8 mouse cellular contexts compared by ENCODE assay signal in genomic region chr10:66853258-66853657, GRCm38 (mm10).
DNase-seq lines count a peak whose midpoint lies in the region; ATAC-seq lines count a peak whose summit lies in the region.

No protein-coding gene starts in this region.

- intact Hi-C loops in gastrocnemius, postnatal 14 days (cut with DNase I; ENCODE audit: low total_unique reads): no loop called here
- intact Hi-C loops in left cerebral cortex, postnatal 14 days (cut with DNase I): loop anchor here (5.0 kb wide), 1 partner anchor 54 kb away; no protein-coding TSS in a partner anchor

- ATAC-seq in common myeloid progenitor, adult 5-6 weeks (replicated peaks; ENCODE audit: low read depth, poor library complexity, severe bottlenecking): peak; percentile 80
- ATAC-seq in megakaryocyte-erythroid progenitor cell, adult 5-6 weeks (replicated peaks; ENCODE audit: low FRiP score, low TSS enrichment, poor library complexity, severe bottlenecking): peak; percentile 91

- DNase-seq in adipocyte (ENCODE audit: low spot score): peak; percentile 94
- peak; percentile 84 for DNase-seq in gastrocnemius, postnatal 14 days
- peak; percentile 90 for DNase-seq in induced T-regulatory cell, adult 2 months (ENCODE audit: low read depth)
- peak; percentile 78 to 89 for DNase-seq in left cerebral cortex, postnatal 14 days (ENCODE audit: low spot score in 2 of 2)
- DNase-seq in right cerebral cortex, postnatal 14 days: peak; percentile 85
- peak; percentile 87 for DNase-seq in urinary bladder, postnatal 25 days (ENCODE audit: low spot score)

Comparison
In these comparisons a context has a peak if more than half of its experiments do, and no peak if none do; other contexts are left out.
1. Peak in every context shown above with its lines: DNase-seq and ATAC-seq.